Mouse (Mus musculus) 3134 (cell line): ENCODE data around the gene Gm43738.

Experiments used
- DNase-seq: peaks from one replicate; pipeline ENCODE4 v3.0.0-alpha.2; 2011; ENCODE audit warnings: low spot score; ENCODE audit not compliant: insufficient read length; ENCODE audit errors: extremely low read depth

Gene Gm43738

DNA sequence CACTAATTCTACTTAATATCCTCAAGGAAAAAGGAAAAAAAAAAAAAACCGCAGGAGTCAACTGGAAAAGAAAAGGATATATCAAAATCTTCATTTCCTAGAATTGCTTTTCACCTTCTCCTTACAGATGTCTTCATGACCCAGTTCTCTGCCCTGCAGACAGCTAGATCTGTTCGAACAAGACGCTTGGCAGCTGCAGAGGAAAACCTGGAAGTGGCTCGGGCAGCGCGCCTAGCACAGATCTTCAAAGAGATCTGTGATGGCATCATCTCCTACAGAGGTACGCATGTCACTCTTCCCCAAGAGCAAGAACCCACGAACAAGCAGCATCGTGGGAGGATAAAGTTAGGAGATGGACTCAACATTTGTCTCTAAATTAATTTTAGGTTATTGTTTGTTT is 42.5 kb downstream of the Gm43738 start:
- DNase-seq = no peak

DNA sequence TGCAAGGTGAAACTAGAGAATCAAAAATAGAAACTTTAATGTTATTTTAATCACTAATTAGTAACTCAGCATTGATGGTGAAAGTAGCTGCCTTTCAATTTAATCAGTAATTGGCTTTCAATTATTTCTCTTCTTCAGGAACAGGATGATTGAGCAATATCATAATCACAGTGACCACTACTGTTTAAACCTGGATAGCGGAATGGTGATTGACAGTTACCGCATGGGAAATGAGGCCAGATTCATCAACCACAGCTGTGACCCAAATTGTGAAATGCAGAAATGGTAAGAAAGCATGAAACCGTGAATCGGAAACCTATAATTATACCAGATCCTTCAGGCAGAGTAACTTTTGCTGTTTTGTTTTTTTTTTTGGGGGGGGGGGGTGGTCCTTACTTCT is 57.5 kb downstream of the Gm43738 start:
- DNase-seq = no peak
